ENCODE assay signal across 18 mouse cellular contexts in the genomic region with DNA sequence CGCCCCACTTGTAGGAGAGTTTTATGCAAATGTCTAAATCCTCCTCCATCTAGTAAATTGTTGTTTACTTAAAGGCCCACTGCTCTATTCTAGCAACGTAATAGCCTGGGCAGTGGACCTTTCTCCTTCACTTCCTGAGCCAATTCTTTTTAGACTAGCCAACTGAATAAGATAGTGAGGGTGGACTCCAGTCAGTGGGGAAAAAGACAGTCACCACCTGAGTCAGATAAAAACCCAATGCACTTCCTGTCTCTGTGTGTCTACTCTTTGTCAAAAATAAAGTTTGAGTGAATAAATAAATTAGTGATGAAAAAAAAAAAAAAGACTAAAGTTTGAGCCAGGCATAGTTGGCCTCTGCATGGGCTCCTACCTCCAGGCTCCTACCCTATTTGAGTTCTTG. TPM values are rescaled to one million over a fixed set of nuclear protein-coding genes. Genes with fewer than 3 reads are reported as not detected.
DNase-seq lines count a peak whose midpoint lies in the region; ATAC-seq lines count a peak whose summit lies in the region.
"Had no signal": no experiment of that assay in that cellular context is flagged by ENCODE, and none has a peak within 500 bp of the region (broad histone marks: within the 10 kb centered on the region; RNA-seq: fewer than 3 reads in every experiment).

No protein-coding gene starts in this region.

- no peak for DNase-seq in layer of hippocampus, postnatal 25 days (ENCODE audit: extremely low spot score in 1 of 2, low spot score in 1 of 2)
- DNase-seq in lung, adult 18-20 months: no peak
- no peak for DNase-seq in T-cell, adult 2 months (ENCODE audit: low spot score)
- DNase-seq: adrenal gland, postnatal 14 days; cerebellum, adult 2 months; cerebellum, postnatal 10 days; forebrain, postnatal 0 days; gastrocnemius, postnatal 14 days; heart, adult 2 months; heart, postnatal 36 days had no signal

- ATAC-seq in CD4-positive, CD25-positive, alpha-beta regulatory T cell, adult 4 months: peak; percentile 94
- peak; percentile 77 for ATAC-seq in activated CD4-positive, CD25-positive, alpha-beta regulatory T cell, adult 4 months
- ATAC-seq: forebrain, embryonic 13.5 days; forebrain, postnatal 0 days; hindbrain, postnatal 0 days had no signal

- peaks cover 11% of the 10 kb centered on the region; the same call in 1 of the 2 replicates for H3K79me2 ChIP-seq in macrophage (ENCODE audit: inconsistent target)

- peak overlapping the region; percentile 19; the same call in 1 of the 2 replicates for H3K27ac ChIP-seq in macrophage
- H3K27ac ChIP-seq: embryonic facial prominence, embryonic 10.5 days; forebrain, embryonic 13.5 days; heart, adult 2 months; heart, embryonic 15.5 days; hindbrain, embryonic 12.5 days; hindbrain, postnatal 0 days had no signal

- no peak overlapping the region for H3K4me3 ChIP-seq in macrophage (ENCODE audit: inconsistent target)
- H3K4me3 ChIP-seq: embryonic facial prominence, embryonic 10.5 days; forebrain, embryonic 13.5 days; heart, adult 2 months; heart, embryonic 15.5 days; hindbrain, embryonic 12.5 days had no signal

- no peaks in the 10 kb centered on the region; the same call in 1 of the 2 replicates for H3K36me3 ChIP-seq in macrophage (ENCODE audit: inconsistent target)
- H3K36me3 ChIP-seq: heart, embryonic 15.5 days had no signal

- 70% methylated on average over 2 of the region's 2 CpGs for WGBS in macrophage (ENCODE audit: missing documents)

RNA-seq across cellular contexts. Expression of a gene that starts 25.8 kb away (rescaled TPM):
- 100 to 1,000 TPM in 1 of 2 experiments, 10 to 100 TPM in 1; 94.9 to 125 TPM for polyA plus RNA-seq in CD4-positive, CD25-positive, alpha-beta regulatory T cell, adult 4 months (2017; shearing (Covaris generic))
- 10 to 100 TPM; 61.6 to 72.1 TPM for polyA plus RNA-seq in activated CD4-positive, CD25-positive, alpha-beta regulatory T cell, adult 4 months (2017; shearing (Covaris generic))
- 100 to 1,000 TPM in 25 of 26 experiments, 10 to 100 TPM in 1; 94.3 to 193 (median 137) TPM for total RNA-seq in macrophage (2018; cell fraction: chromatin; rRNA removed)
- 100 to 1,000 TPM in 17 of 26 experiments, 10 to 100 TPM in 9; 84.6 to 140 (median 105) TPM for total RNA-seq in macrophage (2018; cell fraction: cytosol; rRNA removed)
- 100 to 1,000 TPM; 111 to 198 (median 145) TPM for total RNA-seq in macrophage (2018; cell fraction: nucleus; rRNA removed)
- 95.0 to 105 TPM (median 99.2 TPM) in 3 replicates for polyA plus RNA-seq in macrophage (2018)
- total RNA-seq in layer of hippocampus, postnatal 25 days (2021): 10 to 100 TPM; 64.0 to 64.2 TPM
